Mouse (Mus musculus) limb, embryonic 12.5 days (tissue): ENCODE data around the gene Lhfpl3. TPM values are rescaled to one million over a fixed set of nuclear protein-coding genes. Genes with fewer than 3 reads are reported as not detected.

ENCODE experiments used
- ATAC-seq: fragments of 200-750 bp; cut with Nextera tagmentation; 2 replicates; pipeline ENCODE4 v1.8.0; 2017; ENCODE audit warnings: low read depth, moderate TSS enrichment; ENCODE audit not compliant: insufficient number of reproducible peaks, insufficient read depth, low FRiP score, low TSS enrichment
- H3K27ac ChIP-seq: fragments of 300-500 bp; sonication (generic); 2 replicates; pipeline ENCODE4 v1.5.1; 2016; ENCODE audit warnings: mild to moderate bottlenecking, moderate library complexity
- H3K27me3 ChIP-seq: fragments of 300-500 bp; sonication (generic); 2 replicates; pipeline ENCODE4 v1.6.1; 2016; ENCODE audit warnings: mild to moderate bottlenecking, moderate library complexity
- H3K36me3 ChIP-seq: fragments of 300-500 bp; sonication (generic); 2 replicates; pipeline ENCODE4 v1.6.1; 2016; ENCODE audit warnings: mild to moderate bottlenecking, moderate library complexity
- H3K4me1 ChIP-seq: fragments of 300-500 bp; sonication (generic); replicated peaks from 2 replicates; pipeline ENCODE4 v1.6.1; 2016
- H3K4me2 ChIP-seq: fragments of 300-500 bp; sonication (generic); 2 replicates; pipeline ENCODE4 v1.6.1; 2016; ENCODE audit warnings: mild to moderate bottlenecking, moderate library complexity
- H3K4me3 ChIP-seq: fragments of 300-500 bp; sonication (generic); replicated peaks from 2 replicates; pipeline ENCODE4 v1.5.1; 2016; ENCODE audit warnings: mild to moderate bottlenecking
- H3K9ac ChIP-seq: fragments of 300-500 bp; sonication (generic); replicated peaks from 2 replicates; pipeline ENCODE4 v1.6.1; 2016; ENCODE audit warnings: mild to moderate bottlenecking, moderate library complexity
- H3K9me3 ChIP-seq: fragments of 300-500 bp; sonication (generic); 2 replicates; pipeline ENCODE4 v1.6.1; 2016; ENCODE audit warnings: mild to moderate bottlenecking, moderate library complexity
- WGBS: fragments of 180-500 bp; shearing (Covaris S2); methylation state at CpG from one replicate; pipeline ENCODE4 v1.1.7; 2016; 5-methylcytosine and 5-hydroxymethylcytosine counted together
- polyA plus RNA-seq: library from polyadenylated mRNA; unstranded; fragments of >200 nt; fragmentation: Nextera tagmentation; extraction: Ambion mirVana; gene quantifications from 2 replicates; pipeline ENCODE4 v1.2.1, GENCODE M21; 2016

Lhfpl3 gene
- polyA plus RNA-seq, 1 experiment from 2014 or later = 0.10 TPM

DNA sequence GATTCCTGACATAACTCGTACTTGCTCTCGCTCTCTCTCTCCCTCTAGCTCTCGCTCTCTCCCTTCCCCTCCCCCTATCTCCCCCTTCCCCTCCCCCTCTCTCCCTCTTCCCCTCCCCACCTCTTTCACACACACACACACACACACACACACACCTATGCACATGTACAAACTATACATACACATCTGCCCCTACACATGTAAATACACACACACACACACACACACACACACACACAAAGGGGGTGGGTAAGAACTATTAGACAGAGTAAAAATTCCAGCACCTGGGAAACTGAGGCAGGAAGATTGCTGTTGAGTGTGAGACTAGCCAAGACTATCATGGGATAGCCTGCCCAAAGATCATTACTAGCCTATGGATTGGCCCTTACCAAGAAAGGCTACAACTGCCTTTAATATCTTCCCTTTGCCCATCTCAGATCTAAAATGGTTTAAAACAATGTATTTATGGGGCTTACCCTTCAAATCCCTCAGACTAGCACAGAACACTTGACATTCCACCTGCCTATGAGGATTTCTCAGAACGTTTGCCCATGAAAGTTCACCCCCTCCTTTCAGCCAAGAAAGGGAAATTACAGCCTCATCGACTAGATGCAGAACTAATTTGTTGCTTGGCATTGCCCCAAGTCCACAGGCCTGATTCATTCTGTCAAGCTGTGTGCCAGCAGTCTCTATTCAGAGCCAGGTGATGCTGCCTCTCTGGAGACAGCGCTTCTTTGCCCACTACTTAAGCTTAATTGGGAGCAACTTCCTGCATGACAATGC is 289.3 kb downstream of the Lhfpl3 start:
- H3K27me3 ChIP-seq = no peaks in the 10 kb centered on the region
- WGBS = 72% methylated on average over 6 of the region's 6 CpGs
- no peak for ATAC-seq
- no peak overlapping the region for H3K4me3 ChIP-seq
- H3K4me1 ChIP-seq = no peaks in the 10 kb centered on the region
- no peak overlapping the region for H3K4me2 ChIP-seq
- H3K36me3 ChIP-seq = no peaks in the 10 kb centered on the region
- H3K27ac ChIP-seq = no peak overlapping the region
- H3K9me3 ChIP-seq = no peaks in the 10 kb centered on the region
- H3K9ac ChIP-seq = no peak overlapping the region

DNA sequence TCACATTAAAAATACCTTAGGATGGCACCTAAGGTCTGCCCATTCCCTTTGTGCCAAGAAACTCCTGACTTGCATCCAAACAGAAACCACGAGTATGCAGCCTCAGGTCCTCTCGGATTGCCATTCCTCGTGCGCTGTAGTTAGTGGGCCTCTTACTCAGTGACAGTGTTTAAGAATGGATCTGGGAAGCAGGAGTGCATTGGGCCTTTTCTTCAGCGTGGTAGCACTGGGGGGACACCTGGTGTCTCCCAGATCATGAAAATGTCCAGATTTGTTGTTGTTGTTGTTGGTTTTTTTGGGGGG is 289.8 kb downstream of the Lhfpl3 start:
- Histone ChIP-seq H3K36me3 (no peaks in the 10 kb centered on the region), H3K4me3 (no peak overlapping the region), H3K4me1 (no peaks in the 10 kb centered on the region), H3K9me3 (no peaks in the 10 kb centered on the region), H3K4me2 (no peak overlapping the region), H3K9ac (no peak overlapping the region), H3K27ac (no peak overlapping the region), H3K27me3 (no peaks in the 10 kb centered on the region)
- 82% methylated on average over 5 of the region's 5 CpGs for WGBS
- ATAC-seq = no peak

DNA sequence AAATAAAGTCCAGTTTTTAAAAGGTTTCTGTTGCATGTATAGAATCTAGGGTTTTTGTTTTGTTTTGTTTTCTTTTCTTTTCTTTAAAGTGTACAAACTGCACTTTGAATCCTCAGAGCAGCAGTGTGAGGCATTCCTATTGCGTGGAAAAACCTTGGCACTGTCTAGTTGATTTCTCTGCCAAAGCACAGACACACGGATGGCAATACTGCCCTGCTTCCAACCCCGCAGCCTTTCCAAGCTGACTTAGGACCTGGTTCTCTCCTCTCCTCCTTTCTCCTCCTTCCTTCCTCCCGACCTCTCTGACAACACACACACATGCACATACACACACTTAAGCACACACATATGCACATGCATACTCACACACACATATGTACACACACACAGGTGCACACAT is 294.6 kb downstream of the Lhfpl3 start:
- WGBS = 86% methylated on average over 4 of the region's 4 CpGs

DNA sequence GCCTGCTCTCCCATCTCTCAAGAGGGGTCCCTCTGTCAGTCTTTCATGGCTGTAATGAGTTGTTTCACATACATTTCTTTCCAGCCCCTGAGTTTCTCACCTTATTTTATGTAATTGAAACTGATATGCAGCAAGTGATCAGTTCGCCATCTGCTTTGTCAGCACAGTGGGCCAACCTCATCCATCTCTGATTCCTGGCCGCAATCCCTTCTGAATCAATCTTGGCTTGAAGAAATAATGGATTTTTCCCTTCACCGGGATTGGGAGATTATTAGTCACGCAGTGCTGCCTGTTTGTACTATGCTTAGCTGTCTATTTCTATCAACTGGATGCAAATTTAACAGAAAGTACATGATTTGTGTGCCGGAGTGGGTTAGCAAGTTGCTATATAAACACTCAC is 297.0 kb downstream of the Lhfpl3 start:
- H3K27ac ChIP-seq = no peak overlapping the region
- WGBS = 91% methylated on average over 5 of the region's 5 CpGs

More for the DNA sequence above, 294.6 kb downstream of the Lhfpl3 start:
- no peak overlapping the region for H3K4me3 ChIP-seq
- H3K36me3 ChIP-seq = no peaks in the 10 kb centered on the region
- H3K4me2 ChIP-seq = no peak overlapping the region
- no peaks in the 10 kb centered on the region for H3K27me3 ChIP-seq
- H3K27ac ChIP-seq = no peak overlapping the region
- H3K4me1 ChIP-seq = no peaks in the 10 kb centered on the region
- no peak overlapping the region for H3K9ac ChIP-seq
- ATAC-seq = no peak
- no peaks in the 10 kb centered on the region for H3K9me3 ChIP-seq

DNA sequence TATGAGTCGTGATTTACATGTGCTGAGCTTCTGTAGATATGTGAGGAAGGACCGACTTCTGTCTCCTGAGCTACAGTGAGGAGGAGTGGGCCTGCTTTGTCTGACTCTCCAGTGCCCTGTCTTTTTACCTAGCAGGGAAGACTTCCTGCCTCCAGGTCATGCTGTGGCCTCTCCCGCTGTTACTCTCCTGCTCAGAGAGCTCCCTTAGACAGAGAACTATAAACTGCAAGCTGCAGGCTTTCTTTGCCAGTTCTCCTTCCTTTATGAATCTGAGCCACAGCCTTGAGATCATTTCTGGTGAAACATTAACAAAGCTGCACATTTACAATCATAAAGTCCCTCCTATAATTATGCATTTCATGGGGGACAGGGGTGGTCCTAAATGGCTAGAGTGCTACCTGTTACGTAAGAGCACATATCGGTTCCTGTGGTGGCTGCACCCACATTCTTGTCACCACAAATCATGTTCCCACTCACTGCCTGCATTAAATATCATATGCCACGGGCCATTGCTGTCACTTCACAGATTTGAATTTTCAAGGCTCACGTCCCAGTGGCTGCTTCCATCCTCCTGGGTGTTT is 303.3 kb downstream of the Lhfpl3 start:
- WGBS = 77% methylated on average over 7 of the region's 7 CpGs
- Histone ChIP-seq H3K4me3 (no peak overlapping the region), H3K27ac (no peak overlapping the region), H3K4me2 (no peak overlapping the region), H3K9ac (no peak overlapping the region), H3K27me3 (no peaks in the 10 kb centered on the region), H3K9me3 (no peaks in the 10 kb centered on the region), H3K36me3 (no peaks in the 10 kb centered on the region), H3K4me1 (no peaks in the 10 kb centered on the region)
- ATAC-seq = no peak

More for the DNA sequence above, 297.0 kb downstream of the Lhfpl3 start:
- Histone ChIP-seq H3K4me1 (no peaks in the 10 kb centered on the region), H3K4me2 (no peak overlapping the region), H3K9ac (no peak overlapping the region), H3K9me3 (no peaks in the 10 kb centered on the region), H3K27me3 (no peaks in the 10 kb centered on the region), H3K4me3 (no peak overlapping the region), H3K36me3 (no peaks in the 10 kb centered on the region)
- no peak for ATAC-seq

DNA sequence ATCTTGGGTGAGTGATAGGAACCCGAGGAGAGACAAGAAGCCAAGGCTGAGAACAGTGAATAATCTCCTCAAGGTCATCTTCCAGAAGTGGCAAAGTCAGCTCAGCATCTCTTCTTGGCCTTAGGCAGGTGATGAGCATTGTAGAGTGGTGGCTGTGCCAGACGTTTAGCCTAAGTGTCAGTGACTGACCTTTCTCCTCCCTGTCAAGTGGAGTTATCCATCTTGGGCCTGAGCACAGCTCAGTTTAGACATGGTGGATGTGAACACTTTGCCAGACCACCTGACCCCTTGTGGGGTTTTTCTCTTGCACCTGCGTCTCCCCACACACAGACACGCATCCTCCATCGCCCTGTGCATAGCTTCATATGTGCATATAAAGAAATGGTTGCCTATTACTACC is 305.6 kb downstream of the Lhfpl3 start:
- Histone ChIP-seq H3K4me2 (no peak overlapping the region), H3K4me3 (no peak overlapping the region), H3K27ac (no peak overlapping the region), H3K9ac (no peak overlapping the region), H3K27me3 (no peaks in the 10 kb centered on the region), H3K9me3 (no peaks in the 10 kb centered on the region), H3K36me3 (no peaks in the 10 kb centered on the region), H3K4me1 (no peaks in the 10 kb centered on the region)
- WGBS = 74% methylated on average over 5 of the region's 5 CpGs
- no peak for ATAC-seq

DNA sequence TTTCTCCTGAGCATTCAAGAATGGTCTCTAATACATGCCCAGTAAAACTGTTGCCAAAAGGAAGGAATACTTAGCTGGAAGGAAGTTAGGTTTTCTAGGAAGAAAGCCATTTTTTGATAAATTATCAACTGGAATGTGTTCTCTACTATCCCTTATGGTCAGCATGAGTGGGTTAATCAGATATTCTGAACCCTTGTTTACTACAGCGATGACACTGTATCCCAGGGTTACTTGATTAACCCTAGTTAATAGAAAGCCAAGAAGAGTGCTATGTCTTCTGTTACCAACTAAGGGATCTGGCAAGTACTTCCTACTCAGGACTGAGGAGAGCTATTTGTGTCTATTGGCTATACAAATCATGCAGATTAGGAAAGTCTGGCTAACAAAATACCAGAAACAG is 349.0 kb downstream of the Lhfpl3 start:
- WGBS = 79% methylated on average over 1 of the region's 1 CpGs
- no peak for ATAC-seq
- H3K36me3 ChIP-seq = no peaks in the 10 kb centered on the region

DNA sequence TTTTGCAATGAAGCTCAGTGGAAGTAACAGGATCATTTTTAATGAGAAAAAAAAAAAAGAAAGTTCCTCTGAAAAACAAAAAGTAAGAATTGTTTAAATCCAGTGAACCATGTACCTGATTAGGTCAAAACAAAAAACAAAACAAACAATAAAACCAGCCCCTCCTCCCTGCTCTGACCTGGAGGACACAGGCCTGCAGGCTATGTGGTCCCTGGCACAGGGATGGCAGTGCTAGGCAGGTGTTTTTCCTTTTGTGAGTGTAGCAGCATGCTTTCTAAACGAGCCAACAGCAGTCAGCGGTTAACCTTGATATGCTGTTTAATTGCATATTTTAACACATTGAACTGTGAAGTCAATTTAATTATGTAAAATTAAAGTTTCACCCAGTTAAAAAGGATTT is 360.7 kb downstream of the Lhfpl3 start:
- Histone ChIP-seq H3K9me3 (no peaks in the 10 kb centered on the region), H3K4me1 (no peaks in the 10 kb centered on the region), H3K4me3 (no peak overlapping the region), H3K27ac (no peak overlapping the region), H3K36me3 (no peaks in the 10 kb centered on the region), H3K9ac (no peak overlapping the region), H3K4me2 (no peak overlapping the region), H3K27me3 (no peaks in the 10 kb centered on the region; the same call in none of the 2 replicates)
- WGBS = 54% methylated on average over 2 of the region's 2 CpGs
- no peak for ATAC-seq

More for the DNA sequence above, 349.0 kb downstream of the Lhfpl3 start:
- H3K4me1 ChIP-seq = no peaks in the 10 kb centered on the region
- no peak overlapping the region for H3K27ac ChIP-seq
- no peak overlapping the region for H3K4me2 ChIP-seq
- no peaks in the 10 kb centered on the region for H3K9me3 ChIP-seq
- H3K4me3 ChIP-seq = no peak overlapping the region
- H3K9ac ChIP-seq = no peak overlapping the region
- H3K27me3 ChIP-seq = no peaks in the 10 kb centered on the region

DNA sequence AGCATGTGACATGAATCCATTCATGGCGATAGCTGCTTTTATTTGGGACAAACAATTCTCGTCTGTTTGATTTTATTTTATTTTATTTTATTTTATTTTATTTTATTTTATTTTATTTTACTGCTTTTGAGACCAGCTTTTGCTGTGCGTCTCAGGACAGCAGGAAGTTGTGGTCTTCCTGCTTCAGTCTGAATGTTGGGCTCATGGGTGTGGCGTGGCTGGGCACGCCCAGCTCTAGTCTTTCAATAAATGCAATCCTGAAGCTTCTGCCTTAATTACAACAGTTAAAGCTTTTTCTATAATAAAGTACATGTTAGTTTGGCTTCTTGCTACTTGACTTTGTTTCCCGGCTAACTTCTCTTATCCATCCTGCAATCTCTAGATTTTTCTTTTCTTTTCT is 365.4 kb downstream of the Lhfpl3 start:
- Histone ChIP-seq H3K4me1 (no peaks in the 10 kb centered on the region), H3K9me3 (no peaks in the 10 kb centered on the region), H3K27ac (no peak overlapping the region), H3K36me3 (no peaks in the 10 kb centered on the region), H3K27me3 (no peaks in the 10 kb centered on the region; the same call in none of the 2 replicates), H3K4me3 (no peak overlapping the region), H3K4me2 (no peak overlapping the region), H3K9ac (no peak overlapping the region)
- no peak for ATAC-seq
- WGBS = 84% methylated on average over 6 of the region's 6 CpGs

DNA sequence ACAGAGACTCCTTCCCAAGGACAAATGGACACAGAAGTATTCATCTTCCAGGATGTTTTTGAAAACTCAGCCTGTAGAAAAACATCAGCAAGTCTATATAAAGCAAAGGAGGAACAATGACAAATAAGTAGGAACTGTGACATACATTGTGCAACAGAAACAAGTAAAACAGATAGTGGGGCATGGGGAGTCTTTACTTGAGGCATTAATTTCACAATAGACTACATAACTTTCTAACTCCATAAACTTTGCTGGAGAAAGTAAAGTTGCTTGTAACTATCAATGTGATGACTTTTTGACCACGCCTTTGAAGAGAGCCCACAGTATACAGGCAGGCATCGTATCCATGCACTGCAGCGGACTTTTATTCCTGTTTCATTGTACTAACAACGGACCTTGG is 368.4 kb downstream of the Lhfpl3 start:
- Histone ChIP-seq H3K4me1 (no peaks in the 10 kb centered on the region), H3K4me2 (no peak overlapping the region), H3K27me3 (no peaks in the 10 kb centered on the region; the same call in 1 of the 2 replicates), H3K9ac (no peak overlapping the region), H3K27ac (no peak overlapping the region), H3K36me3 (no peaks in the 10 kb centered on the region), H3K9me3 (no peaks in the 10 kb centered on the region), H3K4me3 (no peak overlapping the region)
- WGBS = 88% methylated on average over 4 of the region's 4 CpGs
- no peak for ATAC-seq

DNA sequence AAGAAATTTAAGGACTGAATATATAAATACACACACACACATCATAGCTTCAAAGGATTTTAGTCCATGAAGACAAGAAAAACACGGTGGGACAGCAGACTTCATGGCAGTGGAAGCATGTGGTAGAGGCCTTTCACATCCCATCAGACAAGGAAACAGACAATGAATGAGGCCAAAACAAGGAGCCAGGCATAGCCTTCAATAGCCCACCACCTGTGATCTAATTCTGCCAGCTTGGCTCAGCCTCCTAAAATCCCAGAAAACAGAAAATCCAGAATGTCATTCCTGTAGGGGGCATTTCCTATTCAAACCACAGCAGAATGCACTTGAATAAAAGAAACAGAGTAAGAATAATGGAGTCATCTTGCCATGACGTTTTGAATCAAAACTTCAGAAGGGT is 381.0 kb downstream of the Lhfpl3 start:
- Histone ChIP-seq H3K4me3 (no peak overlapping the region), H3K9me3 (no peaks in the 10 kb centered on the region), H3K4me2 (no peak overlapping the region), H3K36me3 (no peaks in the 10 kb centered on the region), H3K27me3 (no peaks in the 10 kb centered on the region), H3K9ac (no peak overlapping the region), H3K4me1 (no peaks in the 10 kb centered on the region), H3K27ac (no peak overlapping the region)
- WGBS = 73% methylated on average over 2 of the region's 2 CpGs
- no peak for ATAC-seq
